7 mouse cellular contexts compared by ENCODE assay signal in the genomic region with DNA sequence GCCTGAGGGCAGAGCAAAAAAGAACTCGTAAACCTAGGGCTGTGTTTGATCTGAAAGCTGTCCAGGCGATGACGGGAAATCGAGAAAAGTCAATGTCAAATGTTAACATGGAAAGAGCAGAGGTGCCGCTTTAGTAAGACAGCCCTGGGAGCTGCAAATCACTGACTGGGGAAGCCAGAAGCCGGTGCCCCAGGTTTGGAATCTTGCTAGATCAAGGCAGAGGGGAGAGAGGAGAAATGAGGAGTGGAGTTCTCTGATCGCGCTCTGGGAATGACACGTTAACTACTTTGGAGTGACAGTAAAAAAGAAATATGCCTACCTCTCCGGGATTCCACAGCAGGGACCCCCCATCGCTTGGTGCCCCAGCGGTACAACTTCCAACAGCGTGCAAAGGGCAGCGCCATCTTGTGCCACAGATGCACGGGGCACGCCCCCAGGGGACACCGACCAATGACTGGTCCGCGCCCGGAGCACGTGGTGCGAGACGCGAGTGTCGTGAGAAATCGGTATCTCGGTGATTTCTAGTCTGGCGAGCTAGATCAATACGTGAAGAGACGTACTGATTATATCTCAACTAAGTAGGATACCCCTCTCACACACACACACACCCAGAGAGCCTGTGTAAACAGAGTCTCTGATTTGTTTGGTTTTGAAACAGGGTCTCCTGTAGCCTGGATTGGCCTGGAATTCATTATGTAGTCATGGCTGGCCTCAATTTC. TPM values are rescaled to one million over a fixed set of nuclear protein-coding genes. Genes with fewer than 3 reads are reported as not detected.
DNase-seq lines count a peak whose midpoint lies in the region; ATAC-seq lines count a peak whose summit lies in the region.

A gene (minus strand): TSS at position 418 of the 719 bp plus-strand sequence.

- H3K4me1 ChIP-seq in intestine, embryonic 15.5 days (replicated peaks): peaks cover 5% of the 10 kb centered on the region; the same call in 1 of the 2 replicates
- H3K4me1 ChIP-seq in midbrain, embryonic 10.5 days: peaks cover 20% of the 10 kb centered on the region

- intact Hi-C loops in gastrocnemius, postnatal 36 days (cut with DNase I): loop anchor here (1.0 to 2.0 kb wide), 2 partner anchors 21 to 73 kb away; a partner anchor contains a TSS
- intact Hi-C loops in left cerebral cortex, postnatal 25 days (cut with DNase I): loop anchor here (2.0 kb wide), 1 partner anchor 73 kb away; no protein-coding TSS in a partner anchor

- H3K9me3 ChIP-seq in intestine, embryonic 15.5 days: no peaks in the 10 kb centered on the region
- H3K9me3 ChIP-seq in midbrain, embryonic 10.5 days (replicated peaks): no peaks in the 10 kb centered on the region

- peak; percentile 97 for ATAC-seq in intestine, embryonic 15.5 days

- H3K36me3 ChIP-seq in intestine, embryonic 15.5 days: no peaks in the 10 kb centered on the region
- peaks cover 22% of the 10 kb centered on the region for H3K36me3 ChIP-seq in midbrain, embryonic 10.5 days

- no peaks in the 10 kb centered on the region for H3K27me3 ChIP-seq in intestine, embryonic 15.5 days (replicated peaks)
- H3K27me3 ChIP-seq in midbrain, embryonic 10.5 days (ENCODE audit: low read depth, poor library complexity, severe bottlenecking): peaks cover 23% of the 10 kb centered on the region

- WGBS in intestine, embryonic 15.5 days: under 1% methylated on average over 30 of the region's 30 CpGs
- WGBS in midbrain, embryonic 10.5 days: under 1% methylated on average over 30 of the region's 30 CpGs

- H3K27ac ChIP-seq in intestine, embryonic 15.5 days: no peak within 1 kb of the TSS
- H3K27ac ChIP-seq in midbrain, embryonic 10.5 days (replicated peaks): peak within 1 kb of the TSS; percentile 85

- DNase-seq in adrenal gland, adult 18-20 months (ENCODE audit: low spot score in 2 of 2): peak; percentile 87 to 89
- DNase-seq in embryo, embryonic 11 days: peak; percentile 98
- peak; percentile 82 to 91 for DNase-seq in gastrocnemius, postnatal 36 days
- DNase-seq in left cerebral cortex, postnatal 25 days (ENCODE audit: low spot score in 2 of 2): peak; percentile 89 to 94
- DNase-seq in midbrain, embryonic 10.5 days (ENCODE audit: low spot score): peak; percentile 93
- DNase-seq in skeletal muscle tissue, adult 2 months (ENCODE audit: low read depth, low spot score): peak; percentile 78

- H3K9ac ChIP-seq in intestine, embryonic 15.5 days: peak within 1 kb of the TSS; percentile 67

- H3K4me2 ChIP-seq in intestine, embryonic 15.5 days (replicated peaks): peak within 1 kb of the TSS; percentile 87

- peak within 1 kb of the TSS; percentile 70 for H3K4me3 ChIP-seq in intestine, embryonic 15.5 days (replicated peaks)
- peak within 1 kb of the TSS; percentile 76 for H3K4me3 ChIP-seq in midbrain, embryonic 10.5 days

RNA-seq across cellular contexts. Expression of the gene that starts here (rescaled TPM):
- total RNA-seq in adrenal gland, adult 18-20 months (2021): 10 to 100 TPM; 15.4 to 17.7 TPM
- 10 to 100 TPM; 31.8 to 32.3 TPM for total RNA-seq in gastrocnemius, postnatal 36 days (2021)
- 34.8 and 35.9 TPM in 2 replicates for polyA plus RNA-seq in intestine, embryonic 15.5 days (2015; fragmentation: Nextera tagmentation; extraction: Ambion mirVana)
- 10 to 100 TPM; 10.1 to 10.7 TPM for total RNA-seq in left cerebral cortex, postnatal 25 days (2021)
- 28.3 and 32.7 TPM in 2 replicates for polyA plus RNA-seq in midbrain, embryonic 10.5 days (2016; fragmentation: Nextera tagmentation; extraction: Ambion mirVana)
